Mouse (Mus musculus) bone marrow, adult 2 months (tissue): ENCODE data around the gene Mmachc.

Source experiments
- CTCF ChIP-seq: fragments of 200-500 bp; IDR thresholded peaks from 2 replicates; pipeline ENCODE4 v1.5.1; 2011; ENCODE audit warnings: low read length, control low read depth; ENCODE audit not compliant: control insufficient read depth, insufficient read depth
- POLR2A ChIP-seq: fragments of 200-500 bp; IDR thresholded peaks from 2 replicates; pipeline ENCODE4 v1.6.1; 2011; ENCODE audit warnings: low read depth, mild to moderate bottlenecking, control low read depth, low read length, borderline replicate concordance; ENCODE audit not compliant: control insufficient read depth

DNA sequence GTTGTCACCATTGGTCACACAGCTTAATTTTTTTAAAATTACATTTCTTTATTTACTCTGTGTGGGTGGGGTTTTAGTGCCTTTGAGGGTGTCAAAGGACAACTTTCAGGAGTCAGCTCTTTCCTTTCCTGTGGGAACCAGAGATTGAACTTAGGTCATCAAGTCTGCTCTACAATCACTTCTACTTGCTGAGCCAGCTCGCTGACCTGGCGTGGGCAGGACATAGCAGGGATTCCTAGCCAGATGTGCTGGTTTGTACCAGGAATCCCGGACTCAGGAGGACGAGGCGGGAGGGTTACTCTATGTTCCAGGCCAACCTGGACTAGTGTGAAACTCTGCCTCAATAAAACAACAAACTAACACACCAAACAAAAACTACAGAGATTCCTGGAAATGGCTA is 24.1 kb upstream of the Mmachc start:
- no peak for TF ChIP-seq POLR2A
- TF ChIP-seq CTCF = no peak
